In genomic region chr5:105626355-105626754, GRCm38 (mm10) we compare ENCODE assay signal across 12 mouse cellular contexts.
A peak's percentile ranks its signal among the peaks of the same experiment; 100 is the strongest.
DNase-seq lines count a peak whose midpoint lies in the region; ATAC-seq and TF ChIP-seq lines count a peak whose summit lies in the region.
"Had no signal": no experiment of that assay in that cellular context is flagged by ENCODE, and none has a peak within 500 bp of the region (broad histone marks: within the 10 kb centered on the region; RNA-seq: fewer than 3 reads in every experiment).

No protein-coding gene starts in this region.

- H3K4me3 ChIP-seq in forebrain, embryonic 10.5 days, result no peak overlapping the region
- H3K4me3 ChIP-seq in forebrain, embryonic 15.5 days, result no peak overlapping the region
- H3K4me3 ChIP-seq in kidney, adult 2 months (ENCODE audit: insufficient read depth, low read depth, low read length), result no peak overlapping the region
- H3K4me3 ChIP-seq in CH12.LX (replicated peaks in 1 of 3; ENCODE audit: low read depth in 2 of 3, low read length in 2 of 3, poor library complexity in 1 of 3), result no peak overlapping the region
- H3K4me3 ChIP-seq in intestine, embryonic 15.5 days (replicated peaks), result no peak overlapping the region
- H3K4me3 ChIP-seq: limb, embryonic 15.5 days had no signal

- dilution Hi-C loops in CH12.LX (cut with MboI; ENCODE audit: extremely low pct_ligation_motif_present, extremely low pct_unique_long_range_greater_than_20kb, low sequenced_read_pairs), result no loop called here

- no peak for DNase-seq in forebrain, embryonic 10.5 days (ENCODE audit: extremely low spot score, low spot score)
- DNase-seq in kidney, adult 2 months, result peak; percentile 22
- DNase-seq in kidney, postnatal 4 days, result no peak
- DNase-seq in CH12.LX (ENCODE audit: extremely low read depth), result no peak
- no peak for DNase-seq in left cerebral cortex, adult 18-20 months (ENCODE audit: low spot score in 2 of 2)
- DNase-seq: cerebellum, adult 18-20 months; layer of hippocampus, adult 9-11 months; thymus, postnatal 4 days had no signal

- in situ Hi-C loops in CH12.LX (cut with MboI; ENCODE audit: low pct_ligation_motif_present, low pct_unique_long_range_greater_than_20kb, low sequenced_read_pairs), result no loop called here

- TF ChIP-seq EP300 in CH12.LX (IDR thresholded peaks at IDR 0.05; ENCODE audit: low read length), result no peak

- ATAC-seq in forebrain, embryonic 15.5 days (replicated peaks), result no peak
- no peak for ATAC-seq in intestine, embryonic 15.5 days
- no peak for ATAC-seq in frontal cortex, adult (ENCODE audit: low TSS enrichment)

- TF ChIP-seq POLR2A in kidney, adult 2 months (IDR thresholded peaks at IDR 0.05; ENCODE audit: low read depth, low read length), result no peak
- TF ChIP-seq POLR2A in CH12.LX (IDR thresholded peaks at IDR 0.05; ENCODE audit: low read depth, low read length), result no peak

- TF ChIP-seq RAD21 in CH12.LX (IDR thresholded peaks at IDR 0.05; ENCODE audit: low read depth, low read length), result no peak

- H3K4me2 ChIP-seq in forebrain, embryonic 15.5 days (replicated peaks), result no peak overlapping the region
- peak overlapping the region; percentile 42 for H3K4me2 ChIP-seq in CH12.LX (ENCODE audit: insufficient read depth, low read depth, poor library complexity, severe bottlenecking)
- H3K4me2 ChIP-seq in intestine, embryonic 15.5 days (replicated peaks), result no peak overlapping the region
- H3K4me2 ChIP-seq: limb, embryonic 15.5 days had no signal

- TF ChIP-seq CTCF in kidney, adult 2 months (conservative IDR thresholded peaks at IDR 0.05; ENCODE audit: insufficient read depth, insufficient read length, low read depth, low read length), result no peak
- TF ChIP-seq CTCF in CH12.LX (conservative IDR thresholded peaks at IDR 0.05 in 1 of 2, IDR thresholded peaks at IDR 0.05 in 1 of 2; ENCODE audit: low read depth in 2 of 2, low read length in 2 of 2), result no peak

- H3K27ac ChIP-seq in forebrain, embryonic 10.5 days, result peak overlapping the region; percentile 46; the same call in 1 of the 2 replicates
- no peak overlapping the region for H3K27ac ChIP-seq in forebrain, embryonic 15.5 days (replicated peaks)
- peak overlapping the region; percentile 85 for H3K27ac ChIP-seq in kidney, adult 2 months (ENCODE audit: insufficient read depth, low read depth, low read length)
- H3K27ac ChIP-seq in CH12.LX (ENCODE audit: insufficient read depth, low read depth), result no peak overlapping the region
- H3K27ac ChIP-seq in intestine, embryonic 15.5 days, result 0 out of 2 replicates have a peak overlapping the region, but pooled peaks have one; percentile 27
- H3K27ac ChIP-seq: limb, embryonic 15.5 days had no signal

- 47% methylated on average over 3 of the region's 3 CpGs for WGBS in forebrain, embryonic 10.5 days
- 50% methylated on average over 3 of the region's 3 CpGs for WGBS in forebrain, embryonic 15.5 days
- WGBS in kidney, adult 2 months, result 40% methylated on average over 3 of the region's 3 CpGs
- WGBS in intestine, embryonic 15.5 days, result 56% methylated on average over 3 of the region's 3 CpGs

- H3K9ac ChIP-seq in forebrain, embryonic 15.5 days (replicated peaks), result no peak overlapping the region
- peak overlapping the region; percentile 1; the same call in 1 of the 2 replicates for H3K9ac ChIP-seq in CH12.LX (ENCODE audit: insufficient read depth, low read depth)
- no peak overlapping the region for H3K9ac ChIP-seq in intestine, embryonic 15.5 days
- H3K9ac ChIP-seq: limb, embryonic 15.5 days had no signal

- peaks cover 30% of the 10 kb centered on the region for H3K4me1 ChIP-seq in forebrain, embryonic 10.5 days
- no peaks in the 10 kb centered on the region for H3K4me1 ChIP-seq in forebrain, embryonic 15.5 days
- no peaks in the 10 kb centered on the region for H3K4me1 ChIP-seq in kidney, adult 2 months (ENCODE audit: control insufficient read depth, insufficient read depth, low read length)
- H3K4me1 ChIP-seq in CH12.LX (ENCODE audit: control insufficient read depth in 1 of 2, insufficient read depth in 2 of 2), result peaks cover 28 to 48% of the 10 kb centered on the region in 2 experiments
- H3K4me1 ChIP-seq in intestine, embryonic 15.5 days (replicated peaks), result peaks cover 5% of the 10 kb centered on the region; the same call in 1 of the 2 replicates

- no peaks in the 10 kb centered on the region for H3K36me3 ChIP-seq in forebrain, embryonic 10.5 days (replicated peaks)
- H3K36me3 ChIP-seq in forebrain, embryonic 15.5 days, result no peaks in the 10 kb centered on the region
- H3K36me3 ChIP-seq in kidney, adult 2 months (ENCODE audit: control insufficient read depth, insufficient read depth, low read length), result no peaks in the 10 kb centered on the region
- H3K36me3 ChIP-seq in CH12.LX (replicated peaks in 1 of 2; ENCODE audit: control insufficient read depth in 1 of 2, insufficient read depth in 1 of 2, low read length in 1 of 2), result no peaks in the 10 kb centered on the region
- H3K36me3 ChIP-seq in intestine, embryonic 15.5 days, result no peaks in the 10 kb centered on the region
- H3K36me3 ChIP-seq: limb, embryonic 15.5 days had no signal

- H3K79me2 ChIP-seq in CH12.LX (replicated peaks; ENCODE audit: control insufficient read depth, extremely low read depth, insufficient read depth, poor library complexity, severe bottlenecking), result no peaks in the 10 kb centered on the region

- no peaks in the 10 kb centered on the region for H3K9me3 ChIP-seq in forebrain, embryonic 10.5 days
- H3K9me3 ChIP-seq in forebrain, embryonic 15.5 days, result no peaks in the 10 kb centered on the region
- no peaks in the 10 kb centered on the region for H3K9me3 ChIP-seq in CH12.LX (replicated peaks; ENCODE audit: low read length)
- H3K9me3 ChIP-seq in intestine, embryonic 15.5 days, result no peaks in the 10 kb centered on the region
- H3K9me3 ChIP-seq: limb, embryonic 15.5 days had no signal

- no peaks in the 10 kb centered on the region for H3K27me3 ChIP-seq in forebrain, embryonic 10.5 days (ENCODE audit: poor library complexity, severe bottlenecking)
- no peaks in the 10 kb centered on the region for H3K27me3 ChIP-seq in forebrain, embryonic 15.5 days
- no peaks in the 10 kb centered on the region for H3K27me3 ChIP-seq in kidney, adult 2 months (replicated peaks; ENCODE audit: control insufficient read depth, insufficient read depth, low read length)
- no peaks in the 10 kb centered on the region for H3K27me3 ChIP-seq in CH12.LX (replicated peaks)
- H3K27me3 ChIP-seq in intestine, embryonic 15.5 days (replicated peaks), result no peaks in the 10 kb centered on the region
- H3K27me3 ChIP-seq: limb, embryonic 15.5 days had no signal

TF ChIP-seq in CH12.LX, 34 proteins besides CTCF, POLR2A, EP300 and RAD21:
- TF ChIP-seq GABPA (IDR thresholded peaks at IDR 0.05; ENCODE audit: insufficient replicate concordance, low read depth, low read length), result no peak
- TF ChIP-seq BHLHE40 (IDR thresholded peaks at IDR 0.05; ENCODE audit: low read depth, low read length), result no peak
- TF ChIP-seq JUND (conservative IDR thresholded peaks at IDR 0.05; ENCODE audit: low read depth, low read length), result no peak
- no peak for TF ChIP-seq UBTF (IDR thresholded peaks at IDR 0.05; ENCODE audit: low read depth, low read length)

Comparison
In these comparisons a context has a peak if more than half of its experiments do, and no peak if none do; other contexts are left out.
1. H3K27ac ChIP-seq: peak in forebrain, embryonic 10.5 days (single experiment), kidney, adult 2 months (single experiment) and intestine, embryonic 15.5 days (single experiment); none in forebrain, embryonic 15.5 days (single experiment) and CH12.LX (single experiment).